Mouse (Mus musculus) frontal cortex, adult 2 months (tissue): ENCODE data around the gene Cdc6. TPM values are rescaled to one million over a fixed set of nuclear protein-coding genes. Genes with fewer than 3 reads are reported as not detected.
"Not testable (repeated sequence)": the region's sequence is repeated elsewhere in the genome, so short reads cannot be mapped to it uniquely, and the experiment has no call there.

ENCODE experiments used
- DNase-seq, 2 experiments: peaks; one replicate each; pipeline ENCODE4 v3.0.0; 2022; ENCODE audit warnings: low spot score in 1 of 2; ENCODE audit errors: extremely low spot score in 1 of 2
- polyA plus RNA-seq: library from polyadenylated mRNA; depleted of rRNA; stranded (reverse); fragments of >200 nt; gene quantifications from 2 replicates; pipeline ENCODE4 v1.2.3, GENCODE M21; 2012

Cdc6 gene
- polyA plus RNA-seq, 1 experiment = 0.62 TPM

- DNase-seq = no peak
Measured at GRCm38 (mm10) chr11:98905583-98905982, 2.0 kb upstream of the Cdc6 start.

DNA sequence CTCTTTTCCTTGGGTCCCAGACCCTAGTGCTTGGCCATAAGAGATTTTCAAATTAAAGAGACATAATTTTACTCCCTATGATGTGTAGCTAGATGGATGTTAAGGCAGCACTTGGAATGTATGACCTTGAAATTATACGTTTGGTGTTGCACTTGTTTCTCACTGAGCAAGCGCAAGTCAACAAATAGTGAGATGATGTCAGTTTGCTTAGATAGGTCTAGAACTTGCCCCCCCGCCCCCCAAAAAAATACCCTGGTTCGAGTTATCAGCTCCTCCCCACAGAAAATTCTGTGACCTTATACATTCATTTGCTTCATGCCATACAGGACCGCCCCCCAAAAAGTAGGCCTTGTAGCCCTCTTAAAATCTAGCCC, 551 bp upstream of the Cdc6 start:
- no peak for DNase-seq

DNA sequence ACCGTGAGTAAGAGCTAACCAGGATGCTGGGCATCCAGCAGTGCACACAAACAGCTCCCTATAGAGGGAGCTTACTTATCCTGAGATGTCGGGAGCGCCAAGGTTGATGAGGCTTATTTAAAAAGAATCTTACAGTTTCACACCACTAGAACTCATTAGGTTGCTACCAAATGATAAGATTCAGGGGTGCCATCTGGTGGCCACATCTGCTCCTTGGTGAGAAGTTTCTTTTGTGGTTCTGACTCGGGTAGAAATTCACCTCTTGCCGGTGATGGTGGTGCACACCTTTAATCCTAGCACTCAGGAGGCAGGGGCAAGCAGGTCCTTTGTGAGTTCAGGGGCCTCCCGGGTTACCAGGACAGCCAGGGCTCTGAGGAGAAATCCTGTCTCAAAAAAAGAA, 2.1 kb downstream of the Cdc6 start:
- DNase-seq = peak; percentile 66 to 84

GRCm38 (mm10) chr11:98910415-98910814, 2.8 kb downstream of the Cdc6 start:
- DNase-seq = no peak

DNA sequence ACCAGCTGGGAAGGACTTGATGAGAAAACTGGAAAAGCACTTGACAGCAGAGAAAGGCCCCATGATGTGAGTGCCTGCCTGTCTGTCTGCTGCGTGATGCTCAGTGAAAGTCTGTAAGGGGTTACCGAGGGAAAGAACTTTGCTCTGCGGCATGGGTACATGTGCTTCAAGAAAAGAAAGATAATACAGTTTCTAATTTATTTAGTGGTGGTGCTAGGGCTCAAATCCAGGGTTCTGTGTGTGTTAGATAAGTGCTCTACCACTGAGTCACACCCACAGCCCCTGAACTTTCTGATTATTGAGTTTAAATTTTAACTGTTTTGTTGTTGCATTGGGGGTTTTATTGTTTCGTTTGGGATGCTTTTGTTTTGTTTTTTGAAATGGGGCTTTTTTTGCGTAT, 3.9 kb downstream of the Cdc6 start:
- DNase-seq = no peak

GRCm38 (mm10) chr11:98914196-98914595, 6.6 kb downstream of the Cdc6 start:
- no peak for DNase-seq

- DNase-seq = not testable (repeated sequence)
Measured at GRCm38 (mm10) chr11:98916376-98916775, 8.8 kb downstream of the Cdc6 start.

GRCm38 (mm10) chr11:98917428-98918005, 9.9 kb downstream of the Cdc6 start:
- DNase-seq = no peak

GRCm38 (mm10) chr11:98918231-98918630, 10.6 kb downstream of the Cdc6 start:
- no peak for DNase-seq

DNA sequence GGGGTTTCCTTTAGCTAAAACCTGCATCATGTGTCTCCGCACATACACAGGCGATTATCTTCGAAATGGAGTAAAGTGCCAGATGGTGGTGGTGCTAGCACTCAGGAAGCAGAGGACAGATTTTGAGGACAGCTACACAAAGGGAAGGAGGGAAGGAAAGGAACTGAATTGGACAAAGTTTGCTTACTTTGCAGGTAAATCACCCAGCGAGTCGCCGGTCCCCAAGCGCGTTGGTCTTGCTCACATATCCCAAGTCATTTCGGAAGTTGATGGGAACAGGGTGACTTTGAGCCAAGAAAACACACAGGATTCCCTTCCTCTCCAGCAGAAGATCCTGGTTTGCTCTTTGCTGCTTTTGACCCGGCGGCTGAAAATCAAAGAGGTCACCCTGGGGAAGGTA, 11.4 kb downstream of the Cdc6 start:
- DNase-seq = no peak

- DNase-seq = not testable (repeated sequence)
Measured at GRCm38 (mm10) chr11:98921813-98922212, 14.2 kb downstream of the Cdc6 start.

DNA sequence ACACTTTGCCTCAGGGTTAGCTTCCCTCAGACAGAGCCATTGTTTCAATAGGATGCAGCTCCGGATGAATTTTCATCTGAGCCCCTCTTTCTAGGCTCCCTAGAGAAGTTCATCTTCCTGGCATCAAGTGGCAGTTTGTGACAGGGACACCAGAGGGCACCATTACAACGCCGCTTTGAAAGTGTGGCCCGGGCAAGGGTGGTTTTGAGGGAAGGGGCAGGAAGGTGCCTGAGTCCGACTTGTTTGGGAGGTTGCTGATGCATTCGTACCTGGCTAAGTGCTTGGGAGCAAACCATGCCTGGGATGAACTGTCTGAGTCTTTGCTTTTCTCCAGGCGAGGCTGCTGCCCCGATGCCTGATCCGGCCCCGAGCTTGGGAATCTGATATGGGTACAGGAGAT, 14.7 kb downstream of the Cdc6 start:
- peak in 1 of 2 experiments; percentile 73 for DNase-seq

- DNase-seq = not testable (repeated sequence)
Measured at GRCm38 (mm10) chr11:98922851-98923711, 15.5 kb downstream of the Cdc6 start.

DNA sequence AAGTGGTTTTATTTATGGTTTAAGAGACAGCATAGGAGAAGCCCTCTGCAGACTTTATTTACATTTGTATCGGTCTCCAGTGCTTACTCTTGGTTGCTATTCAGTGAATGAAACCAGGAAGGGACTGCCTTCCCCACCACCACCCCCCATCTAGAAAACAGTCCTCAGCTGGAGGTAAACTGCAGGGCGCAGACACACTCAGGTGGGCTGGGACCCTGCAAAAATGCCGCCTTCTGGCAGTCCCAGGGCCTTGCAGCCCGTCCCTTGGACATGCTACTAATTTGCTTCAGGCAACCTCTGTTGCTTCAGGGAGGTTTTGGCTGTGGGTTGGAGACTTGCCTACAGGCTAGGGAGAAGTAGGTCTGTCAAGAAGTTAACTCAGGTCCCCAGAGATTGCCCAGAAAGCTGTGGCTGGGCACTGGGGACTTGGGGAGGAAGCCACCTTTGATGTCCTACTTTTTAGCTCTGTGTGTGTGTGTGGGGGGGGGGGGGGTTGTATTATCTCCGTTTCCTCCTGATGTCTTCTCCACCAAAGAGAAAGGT, 17.1 kb downstream of the Cdc6 start:
- DNase-seq = no peak

DNA sequence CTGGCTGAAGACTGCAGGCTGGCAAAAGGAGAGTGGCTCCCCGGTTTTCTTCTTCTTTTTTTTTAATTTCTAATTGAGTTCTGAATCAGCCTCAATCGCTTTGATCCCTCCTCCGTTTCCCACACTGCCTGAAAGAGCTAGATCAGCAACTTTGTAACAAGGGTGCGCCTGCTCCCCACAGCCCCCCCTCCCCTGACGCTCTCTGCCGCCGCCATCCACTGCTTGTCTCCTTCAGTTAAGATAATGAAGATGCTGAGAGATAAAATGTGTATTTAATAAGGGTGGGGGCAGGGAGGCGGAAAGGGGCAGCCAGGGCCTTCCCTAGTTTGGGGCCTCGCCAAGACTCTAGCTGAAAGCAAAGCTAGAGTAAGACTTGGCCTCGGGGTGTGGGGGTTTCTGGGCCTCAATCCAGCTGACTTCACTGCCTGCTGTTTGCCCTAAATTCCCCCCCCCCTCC, 17.7 kb downstream of the Cdc6 start:
- DNase-seq = no peak

- DNase-seq = no peak
Measured at GRCm38 (mm10) chr11:98925868-98926311, 18.3 kb downstream of the Cdc6 start.

GRCm38 (mm10) chr11:98926553-98926952, 19.0 kb downstream of the Cdc6 start:
- no peak for DNase-seq

- DNase-seq = peak in 1 of 2 experiments; percentile 66
Measured at GRCm38 (mm10) chr11:98927438-98928076, 20.0 kb downstream of the Cdc6 start, which contains the start of gene Rara. TSS of gene Rara (plus strand) at chr11:98927818.

- DNase-seq = no peak
Measured at GRCm38 (mm10) chr11:98928186-98928893, 20.7 kb downstream of the Cdc6 start.

- no peak for DNase-seq
Measured at GRCm38 (mm10) chr11:98929503-98929902, 21.9 kb downstream of the Cdc6 start.
